Mouse (Mus musculus): ENCODE data around the gene Muc4.

GRCm38 (mm10) chr16:32709116-32709515 is 26.6 kb upstream of the Muc4 start:
- no peak for TF ChIP-seq CTCF (IDR thresholded peaks at IDR 0.05; ENCODE audit: borderline replicate concordance, insufficient read depth, low read length)
- no peak for TF ChIP-seq POLR2A (IDR thresholded peaks at IDR 0.05; ENCODE audit: low read depth, low read length)
